Mouse (Mus musculus): ENCODE measurements around the gene Spag7. TPM values are rescaled to one million over a fixed set of nuclear protein-coding genes. Genes with fewer than 3 reads are reported as not detected.

Spag7 gene
- polyA plus RNA-seq, 1 experiment: 47.9 TPM

DNA sequence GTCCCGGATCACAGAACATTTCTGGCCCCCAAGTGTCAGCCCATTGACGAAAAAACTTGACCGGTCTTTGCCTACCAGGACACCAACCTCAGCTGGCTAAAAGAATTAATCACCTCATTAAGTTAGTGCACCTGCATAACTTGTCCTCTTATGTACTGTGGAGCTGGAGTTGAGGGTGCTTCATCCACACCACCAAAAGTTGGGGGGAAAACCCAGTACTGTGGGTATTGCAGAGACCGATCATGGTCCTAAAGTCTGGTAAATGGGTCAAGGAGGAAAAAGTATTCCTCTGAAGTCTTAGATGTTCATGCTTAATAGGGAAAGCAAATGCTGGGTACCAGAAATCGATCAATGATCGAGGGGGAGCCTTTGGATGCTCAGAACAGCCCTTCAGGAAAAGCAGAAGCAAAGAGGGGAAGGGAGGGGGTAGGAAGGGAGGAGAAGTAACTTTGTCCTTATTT lies 16.3 kb downstream of the Spag7 start:
- TF ChIP-seq CTCF (IDR thresholded peaks at IDR 0.05; ENCODE audit: control insufficient read depth, insufficient read depth, insufficient replicate concordance, low read depth, low read length) (no peak), POLR2A (IDR thresholded peaks at IDR 0.05; ENCODE audit: control insufficient read depth, low read depth, low read length) (no peak)
- peak overlapping the region; percentile 100 for H3K4me3 ChIP-seq (ENCODE audit: control insufficient read depth, low read depth, low read length)
- peaks cover 23% of the 10 kb centered on the region for H3K4me1 ChIP-seq (ENCODE audit: control insufficient read depth, insufficient read depth, low read length)
- H3K36me3 ChIP-seq (ENCODE audit: control insufficient read depth, insufficient read depth, low read length): no peaks in the 10 kb centered on the region; the same call in 1 of the 2 replicates
- no peaks in the 10 kb centered on the region for H3K27me3 ChIP-seq (ENCODE audit: control insufficient read depth, insufficient read depth, low read length)
- peak overlapping the region; percentile 58 for H3K27ac ChIP-seq (ENCODE audit: control insufficient read depth, insufficient read depth, low read depth, low read length)

DNA sequence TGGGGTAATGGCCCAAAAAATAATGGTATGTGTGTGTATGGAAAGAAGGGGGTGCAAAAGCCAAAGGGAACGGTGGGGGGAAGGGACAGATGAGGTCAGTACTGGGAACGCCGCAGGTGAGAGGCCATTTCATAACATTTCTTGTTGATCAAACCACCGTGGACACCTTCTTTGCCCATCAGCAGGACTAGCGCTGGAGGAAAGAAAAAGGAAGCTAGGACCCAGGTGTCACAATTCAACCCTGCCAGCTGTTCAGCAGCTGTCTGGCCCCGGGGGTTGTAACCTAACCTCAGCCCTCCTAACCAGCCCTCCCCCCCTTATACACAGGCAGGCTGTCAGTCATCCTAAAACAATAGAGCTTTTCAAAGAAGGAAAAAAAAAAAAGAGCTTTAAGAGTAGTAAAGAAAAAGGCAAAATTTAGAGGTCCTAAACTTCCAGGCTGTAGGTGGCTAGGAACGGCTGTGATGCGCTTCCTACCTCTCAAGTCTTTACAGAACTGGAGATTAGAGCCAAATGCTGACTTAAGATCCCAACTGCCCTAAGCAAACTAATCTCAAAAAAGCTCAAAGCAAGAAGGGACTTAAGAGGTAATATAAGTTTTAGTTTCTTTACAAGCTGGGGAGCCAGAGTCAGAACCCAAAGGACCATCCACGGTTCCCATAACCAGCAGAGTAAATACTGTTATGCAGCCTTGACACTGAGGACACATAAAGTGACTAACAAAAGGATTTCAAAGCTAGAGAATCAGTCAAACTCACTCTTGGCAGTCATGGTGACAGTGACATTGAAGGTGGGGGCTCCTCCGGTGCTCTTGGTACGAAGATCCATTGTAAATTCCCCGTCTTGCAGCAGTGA lies 17.0 kb downstream of the Spag7 start:
- no peaks in the 10 kb centered on the region for H3K27me3 ChIP-seq (ENCODE audit: control insufficient read depth, insufficient read depth, low read length)
- peak overlapping the region; percentile 100 for H3K4me3 ChIP-seq (ENCODE audit: control insufficient read depth, low read depth, low read length)
- H3K4me1 ChIP-seq (ENCODE audit: control insufficient read depth, insufficient read depth, low read length): peaks cover 24% of the 10 kb centered on the region
- TF ChIP-seq CTCF (IDR thresholded peaks at IDR 0.05; ENCODE audit: control insufficient read depth, insufficient read depth, insufficient replicate concordance, low read depth, low read length): no peak
- no peak for TF ChIP-seq POLR2A (IDR thresholded peaks at IDR 0.05; ENCODE audit: control insufficient read depth, low read depth, low read length)
- H3K27ac ChIP-seq (ENCODE audit: control insufficient read depth, insufficient read depth, low read depth, low read length): no peak overlapping the region; the same call in 1 of the 2 replicates
- H3K36me3 ChIP-seq (ENCODE audit: control insufficient read depth, insufficient read depth, low read length): no peaks in the 10 kb centered on the region; the same call in 1 of the 2 replicates

DNA sequence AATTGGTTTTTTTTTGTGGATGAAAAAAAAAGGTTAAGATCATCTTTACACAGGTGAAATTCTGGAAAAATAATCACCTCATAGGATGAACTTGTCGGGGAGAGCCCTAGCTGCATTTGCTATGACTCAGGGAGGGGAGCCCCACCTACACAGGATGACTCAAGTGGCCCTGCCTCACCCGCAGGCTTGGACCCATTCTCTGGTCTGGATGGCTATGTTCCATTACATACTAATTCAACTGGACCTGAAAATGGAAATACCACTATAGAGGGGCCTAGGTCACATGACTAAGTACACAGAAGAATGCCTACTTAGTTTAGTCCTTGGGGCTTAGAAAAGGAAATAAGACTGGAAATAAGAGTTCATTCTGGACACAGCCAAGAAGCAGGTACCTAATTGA lies 17.8 kb downstream of the Spag7 start:
- H3K4me1 ChIP-seq (ENCODE audit: control insufficient read depth, insufficient read depth, low read length): peaks cover 19% of the 10 kb centered on the region
- H3K27me3 ChIP-seq (ENCODE audit: control insufficient read depth, insufficient read depth, low read length): no peaks in the 10 kb centered on the region
- no peaks in the 10 kb centered on the region; the same call in 1 of the 2 replicates for H3K36me3 ChIP-seq (ENCODE audit: control insufficient read depth, insufficient read depth, low read length)
- TF ChIP-seq POLR2A (IDR thresholded peaks at IDR 0.05; ENCODE audit: control insufficient read depth, low read depth, low read length) (no peak), CTCF (IDR thresholded peaks at IDR 0.05; ENCODE audit: control insufficient read depth, insufficient read depth, insufficient replicate concordance, low read depth, low read length) (no peak)
- H3K4me3 ChIP-seq (ENCODE audit: control insufficient read depth, low read depth, low read length): no peak overlapping the region
- H3K27ac ChIP-seq (ENCODE audit: control insufficient read depth, insufficient read depth, low read depth, low read length): no peak overlapping the region

DNA sequence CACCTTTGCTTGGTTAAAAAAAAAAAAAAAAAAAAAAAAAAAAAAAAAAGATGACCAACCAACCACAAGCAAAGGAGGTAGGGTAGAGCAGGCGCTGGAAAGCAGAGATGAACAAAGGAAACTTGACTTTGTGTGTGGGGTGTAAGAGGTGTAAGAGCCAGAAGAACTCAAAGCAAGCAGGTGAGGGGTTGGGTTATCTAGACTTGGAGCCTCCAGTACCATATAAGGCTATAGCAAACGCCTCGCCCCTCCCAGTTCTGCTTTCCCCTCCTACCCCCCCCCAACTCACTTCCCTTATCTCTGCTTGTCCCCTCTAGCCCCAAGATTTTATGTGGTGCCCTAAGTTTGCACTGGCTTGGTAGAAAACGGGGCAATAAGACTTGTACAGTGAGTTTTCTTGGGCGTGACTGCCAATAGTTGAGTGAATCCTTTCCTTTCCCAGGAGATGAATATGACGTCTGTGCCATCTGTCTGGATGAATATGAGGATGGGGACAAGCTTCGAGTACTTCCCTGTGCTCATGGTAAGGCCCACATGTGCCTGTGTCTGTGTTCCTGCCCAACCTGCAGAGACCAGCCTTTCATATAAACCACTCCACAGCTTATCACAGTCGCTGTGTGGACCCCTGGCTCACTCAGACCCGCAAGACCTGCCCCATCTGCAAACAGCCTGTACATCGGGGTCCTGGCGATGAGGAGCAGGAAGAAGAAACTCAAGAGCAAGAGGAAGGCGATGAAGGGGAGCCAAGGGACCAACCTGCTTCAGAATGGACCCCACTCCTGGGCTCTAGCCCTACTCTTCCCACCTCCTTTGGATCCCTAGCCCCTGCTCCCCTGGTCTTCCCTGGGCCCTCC lies 18.7 kb downstream of the Spag7 start:
- TF ChIP-seq POLR2A (IDR thresholded peaks at IDR 0.05; ENCODE audit: control insufficient read depth, low read depth, low read length): no peak
- Histone ChIP-seq H3K4me1 (ENCODE audit: control insufficient read depth, insufficient read depth, low read length) (peaks cover 19% of the 10 kb centered on the region), H3K4me3 (ENCODE audit: control insufficient read depth, low read depth, low read length) (no peak overlapping the region), H3K36me3 (ENCODE audit: control insufficient read depth, insufficient read depth, low read length) (no peaks in the 10 kb centered on the region; the same call in 1 of the 2 replicates), H3K27me3 (ENCODE audit: control insufficient read depth, insufficient read depth, low read length) (no peaks in the 10 kb centered on the region), H3K27ac (ENCODE audit: control insufficient read depth, insufficient read depth, low read depth, low read length) (no peak overlapping the region)

DNA sequence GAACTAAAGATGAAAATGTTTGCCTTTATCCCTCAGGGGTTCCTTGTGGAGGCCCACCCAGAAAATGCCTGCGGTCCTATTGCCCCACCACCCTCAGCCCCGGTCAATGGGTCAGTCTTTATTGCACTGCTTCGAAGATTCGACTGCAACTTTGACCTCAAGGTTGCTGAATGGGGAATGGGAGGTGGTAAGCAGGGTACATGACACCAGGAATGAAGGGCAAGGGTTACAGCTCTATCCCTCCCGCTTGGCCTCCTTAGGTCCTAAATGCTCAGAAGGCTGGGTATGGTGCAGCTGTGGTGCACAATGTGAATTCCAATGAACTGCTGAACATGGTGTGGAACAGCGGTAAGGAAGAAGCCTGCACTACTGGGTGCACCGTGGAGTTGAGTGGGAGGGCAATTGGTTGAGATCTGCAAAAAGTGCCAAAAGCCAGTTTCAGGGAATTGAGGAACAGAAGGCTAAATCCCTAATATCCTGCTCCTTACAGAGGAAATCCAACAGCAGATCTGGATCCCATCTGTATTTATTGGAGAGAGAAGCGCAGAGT lies 20.0 kb downstream of the Spag7 start:
- H3K27ac ChIP-seq (ENCODE audit: control insufficient read depth, insufficient read depth, low read depth, low read length): no peak overlapping the region
- H3K4me1 ChIP-seq (ENCODE audit: control insufficient read depth, insufficient read depth, low read length): peaks cover 19% of the 10 kb centered on the region
- H3K36me3 ChIP-seq (ENCODE audit: control insufficient read depth, insufficient read depth, low read length): no peaks in the 10 kb centered on the region; the same call in 1 of the 2 replicates
- no peak overlapping the region for H3K4me3 ChIP-seq (ENCODE audit: control insufficient read depth, low read depth, low read length)
- TF ChIP-seq CTCF (IDR thresholded peaks at IDR 0.05; ENCODE audit: control insufficient read depth, insufficient read depth, insufficient replicate concordance, low read depth, low read length) (no peak), POLR2A (IDR thresholded peaks at IDR 0.05; ENCODE audit: control insufficient read depth, low read depth, low read length) (no peak)
- no peaks in the 10 kb centered on the region for H3K27me3 ChIP-seq (ENCODE audit: control insufficient read depth, insufficient read depth, low read length)

DNA sequence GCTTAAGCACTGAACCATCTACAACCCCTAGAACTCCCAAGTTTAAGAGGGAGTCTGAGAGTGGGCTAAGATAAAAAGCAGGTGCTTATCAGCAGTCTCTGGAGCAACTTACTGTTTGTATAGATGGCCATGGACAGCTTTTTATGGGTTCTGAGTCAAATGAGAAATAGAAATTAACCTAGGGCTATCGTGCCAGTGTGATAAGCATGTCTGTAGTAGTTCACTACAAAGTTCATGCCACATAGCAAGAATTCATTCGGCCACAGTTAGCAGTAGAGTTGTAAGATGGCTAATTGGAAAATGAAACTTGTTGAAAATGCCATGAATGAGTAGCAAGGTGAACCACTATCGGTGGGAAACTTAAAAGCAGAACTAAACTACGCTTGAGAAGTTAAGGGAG lies 20.7 kb downstream of the Spag7 start:
- H3K4me1 ChIP-seq (ENCODE audit: control insufficient read depth, insufficient read depth, low read length): peaks cover 19% of the 10 kb centered on the region
- no peaks in the 10 kb centered on the region; the same call in 1 of the 2 replicates for H3K36me3 ChIP-seq (ENCODE audit: control insufficient read depth, insufficient read depth, low read length)
- no peak overlapping the region for H3K27ac ChIP-seq (ENCODE audit: control insufficient read depth, insufficient read depth, low read depth, low read length)
- TF ChIP-seq CTCF (IDR thresholded peaks at IDR 0.05; ENCODE audit: control insufficient read depth, insufficient read depth, insufficient replicate concordance, low read depth, low read length): no peak
- TF ChIP-seq POLR2A (IDR thresholded peaks at IDR 0.05; ENCODE audit: control insufficient read depth, low read depth, low read length): no peak
- no peak overlapping the region for H3K4me3 ChIP-seq (ENCODE audit: control insufficient read depth, low read depth, low read length)
- H3K27me3 ChIP-seq (ENCODE audit: control insufficient read depth, insufficient read depth, low read length): no peaks in the 10 kb centered on the region
